ENCODE assay signal across 15 mouse cellular contexts in the genomic region with DNA sequence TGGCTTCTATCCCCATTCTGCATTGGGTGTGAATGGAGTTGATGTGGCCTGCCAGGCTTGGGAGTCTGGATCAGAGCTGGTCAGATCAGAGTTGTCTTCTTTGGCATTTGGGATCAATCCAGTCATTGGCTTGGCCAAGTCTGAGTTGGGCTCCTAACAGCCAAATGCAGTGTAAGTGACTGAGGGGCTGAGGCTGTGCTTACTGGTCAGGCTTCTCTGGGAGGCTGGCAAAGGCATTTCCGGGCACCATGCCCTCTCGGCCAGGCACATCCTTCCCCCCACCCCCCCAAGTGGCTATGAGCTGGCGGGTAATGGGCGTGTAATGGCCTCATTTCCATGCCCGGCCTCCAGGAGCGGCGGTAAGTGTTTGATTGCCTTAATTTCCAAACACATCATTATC. TPM values are rescaled to one million over a fixed set of nuclear protein-coding genes. Genes with fewer than 3 reads are reported as not detected.
DNase-seq lines count a peak whose midpoint lies in the region; ATAC-seq lines count a peak whose summit lies in the region.
"Had no signal": no experiment of that assay in that cellular context is flagged by ENCODE, and none has a peak within 500 bp of the region (broad histone marks: within the 10 kb centered on the region; RNA-seq: fewer than 3 reads in every experiment).

No protein-coding gene starts in this region.

- no peak overlapping the region for H3K4me2 ChIP-seq in kidney, embryonic 14.5 days (replicated peaks; ENCODE audit: low read depth, low read length)
- no peak overlapping the region for H3K4me2 ChIP-seq in neural tube, embryonic 14.5 days (ENCODE audit: low read depth, low read length)
- H3K4me2 ChIP-seq: liver, embryonic 13.5 days; midbrain, embryonic 12.5 days had no signal

- no peak overlapping the region for H3K9ac ChIP-seq in kidney, embryonic 14.5 days (ENCODE audit: low read depth, low read length)
- no peak overlapping the region for H3K9ac ChIP-seq in neural tube, embryonic 14.5 days (replicated peaks; ENCODE audit: low read depth, low read length)
- H3K9ac ChIP-seq: liver, embryonic 13.5 days; midbrain, embryonic 12.5 days had no signal

- H3K36me3 ChIP-seq in kidney, embryonic 14.5 days (ENCODE audit: control insufficient read depth, insufficient read depth, low read length), result peaks cover 8% of the 10 kb centered on the region; the same call in 1 of the 2 replicates
- H3K36me3 ChIP-seq in neural tube, embryonic 14.5 days (ENCODE audit: control insufficient read depth, insufficient read depth, low read length), result no peaks in the 10 kb centered on the region
- H3K36me3 ChIP-seq: liver, embryonic 13.5 days; midbrain, embryonic 12.5 days had no signal

- H3K4me1 ChIP-seq in kidney, embryonic 14.5 days (ENCODE audit: control insufficient read depth, insufficient read depth, low read length), result no peaks in the 10 kb centered on the region
- peaks cover 8% of the 10 kb centered on the region; the same call in 1 of the 2 replicates for H3K4me1 ChIP-seq in neural tube, embryonic 14.5 days (ENCODE audit: control insufficient read depth, insufficient read depth, low read length)
- H3K4me1 ChIP-seq: liver, embryonic 13.5 days; midbrain, embryonic 12.5 days had no signal

- no peak for ATAC-seq in kidney, embryonic 14.5 days (ENCODE audit: low FRiP score, low TSS enrichment)
- ATAC-seq in neural tube, embryonic 14.5 days (ENCODE audit: low read depth), result peak; percentile 58
- no peak for ATAC-seq in erythroblast, adult 5-6 weeks (replicated peaks; ENCODE audit: low FRiP score, poor library complexity, severe bottlenecking)
- ATAC-seq: CD4-positive, CD25-positive, alpha-beta regulatory T cell, adult 4 months had no signal

- no peak overlapping the region for H3K27ac ChIP-seq in kidney, embryonic 14.5 days (ENCODE audit: low read depth, low read length)
- H3K27ac ChIP-seq in neural tube, embryonic 14.5 days (ENCODE audit: low read depth, low read length), result peak overlapping the region; percentile 44; the same call in 1 of the 2 replicates
- H3K27ac ChIP-seq: liver, embryonic 13.5 days; midbrain, embryonic 12.5 days had no signal

- peak; percentile 24 for DNase-seq in kidney, adult 18-20 months
- peak; percentile 67 for DNase-seq in retina, postnatal 1 day
- DNase-seq in retina, embryonic 14.5 days (ENCODE audit: low spot score), result no peak
- peak; percentile 72 for DNase-seq in gastrocnemius, adult 18-20 months (ENCODE audit: low spot score)
- no peak for DNase-seq in adrenal gland, adult (ENCODE audit: inconsistent age in 2 of 2, low spot score in 1 of 2)
- DNase-seq: liver, embryonic 13.5 days; thymus, postnatal 36 days had no signal

- H3K27me3 ChIP-seq in kidney, embryonic 14.5 days (ENCODE audit: control insufficient read depth, insufficient read depth, low read length), result no peaks in the 10 kb centered on the region
- no peaks in the 10 kb centered on the region for H3K27me3 ChIP-seq in neural tube, embryonic 14.5 days (ENCODE audit: control insufficient read depth, insufficient read depth, low read length)
- H3K27me3 ChIP-seq: liver, embryonic 13.5 days; midbrain, embryonic 12.5 days had no signal

- H3K4me3 ChIP-seq in kidney, embryonic 14.5 days (ENCODE audit: low read length), result no peak overlapping the region
- H3K4me3 ChIP-seq in neural tube, embryonic 14.5 days (ENCODE audit: low read depth, low read length), result no peak overlapping the region
- H3K4me3 ChIP-seq: erythroblast, embryonic 14.5 days; liver, embryonic 13.5 days; midbrain, embryonic 12.5 days had no signal

- no peaks in the 10 kb centered on the region for H3K9me3 ChIP-seq in kidney, embryonic 14.5 days (ENCODE audit: control insufficient read depth, low read length)
- H3K9me3 ChIP-seq in neural tube, embryonic 14.5 days (ENCODE audit: control insufficient read depth, low read length), result no peaks in the 10 kb centered on the region
- H3K9me3 ChIP-seq: liver, embryonic 13.5 days; midbrain, embryonic 12.5 days had no signal

- WGBS in kidney, embryonic 14.5 days, result 64% methylated on average over 7 of the region's 7 CpGs
- WGBS in neural tube, embryonic 14.5 days, result 24% methylated on average over 7 of the region's 7 CpGs

RNA-seq across cellular contexts. Expression of gene Dmap1, which starts 16.5 kb away (rescaled TPM):
- 66.1 and 67.3 TPM in 2 replicates for polyA plus RNA-seq in kidney, embryonic 14.5 days (2014; fragmentation: Nextera tagmentation; extraction: Ambion mirVana)
- 10 to 100 TPM; 14.9 to 15.7 TPM for total RNA-seq in gastrocnemius, adult 18-20 months (2021)
- polyA plus RNA-seq in neural tube, embryonic 14.5 days (2014; fragmentation: Nextera tagmentation; extraction: Ambion mirVana), result 81.3 and 87.5 TPM in 2 replicates
- total RNA-seq in erythroblast, adult 5-6 weeks (2015; ENCODE audit: low replicate concordance), result 5.6 and 9.8 TPM in 2 replicates
- 6.7 and 17.0 TPM in 2 replicates for total RNA-seq in erythroblast, adult 5-6 weeks (2017; ENCODE audit: low replicate concordance)

RNA-seq across cellular contexts. Expression of gene Gm12845, which starts 58.7 kb away (rescaled TPM):
- not detected in 2 replicates for polyA plus RNA-seq in kidney, embryonic 14.5 days (2014; fragmentation: Nextera tagmentation; extraction: Ambion mirVana)
- not detected for total RNA-seq in gastrocnemius, adult 18-20 months (2021)
- not detected in 2 replicates for polyA plus RNA-seq in neural tube, embryonic 14.5 days (2014; fragmentation: Nextera tagmentation; extraction: Ambion mirVana)
- total RNA-seq in erythroblast, adult 5-6 weeks (2015; ENCODE audit: low replicate concordance), result not detected in 2 replicates
- not detected in 2 replicates for total RNA-seq in erythroblast, adult 5-6 weeks (2017; ENCODE audit: low replicate concordance)
- polyA plus RNA-seq: CD4-positive, CD25-positive, alpha-beta regulatory T cell, adult 4 months; erythroblast, embryonic 14.5 days; heart, postnatal 0 days; large intestine, adult 2 months; liver, embryonic 13.5 days; midbrain, embryonic 12.5 days had no signal

Comparison
In these comparisons a context has a peak if more than half of its experiments do, and no peak if none do; other contexts are left out.
1. DNase-seq: peak in kidney, adult 18-20 months (single experiment), retina, postnatal 1 day (single experiment) and gastrocnemius, adult 18-20 months (single experiment); none in retina, embryonic 14.5 days (single experiment) and adrenal gland, adult (0 of 2).